Mouse (Mus musculus): ENCODE data around the gene Gm37240. TPM values are rescaled to one million over a fixed set of nuclear protein-coding genes. Genes with fewer than 3 reads are reported as not detected.

Gene Gm37240
- polyA plus RNA-seq, 1 experiment from 2014 or later: 0.82 TPM

DNA sequence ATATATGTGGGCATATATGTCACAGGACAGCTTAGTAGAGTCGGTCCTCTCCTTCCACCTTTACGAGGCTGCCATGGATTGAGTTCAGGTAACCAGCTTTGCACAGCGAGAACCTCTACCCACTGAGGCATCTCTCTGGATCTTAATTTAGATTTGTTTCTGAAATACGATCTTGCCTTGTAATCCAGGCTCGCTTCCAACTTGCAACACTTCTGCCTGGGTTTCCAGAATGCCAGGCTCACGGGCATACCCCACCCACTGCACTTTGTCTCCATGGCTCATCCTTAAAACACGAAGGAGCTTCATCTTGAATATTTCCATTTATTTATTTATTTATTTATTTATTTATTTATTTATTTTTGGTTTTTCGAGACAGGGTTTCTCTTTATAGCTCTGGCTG, 202.0 kb downstream of the Gm37240 start:
- DNase-seq (ENCODE audit: low spot score) (no peak), ATAC-seq (ENCODE audit: insufficient read depth, low FRiP score, low TSS enrichment) (no peak)
- no peak overlapping the region for H3K4me2 ChIP-seq (ENCODE audit: low read depth)
- WGBS: 94% methylated on average over 8 of the region's 8 CpGs
- H3K36me3 ChIP-seq (ENCODE audit: control insufficient read depth, insufficient read depth, low read length): no peaks in the 10 kb centered on the region
- no peak overlapping the region for H3K9ac ChIP-seq (ENCODE audit: low read length)
- H3K27me3 ChIP-seq (ENCODE audit: control insufficient read depth, insufficient read depth, low read length): no peaks in the 10 kb centered on the region
- no peaks in the 10 kb centered on the region for H3K9me3 ChIP-seq (ENCODE audit: control insufficient read depth, low read length)
- H3K4me1 ChIP-seq (ENCODE audit: control insufficient read depth, insufficient read depth, low read length): no peaks in the 10 kb centered on the region
- H3K4me3 ChIP-seq (ENCODE audit: low read depth, low read length): no peak overlapping the region
- no peak overlapping the region for H3K27ac ChIP-seq (ENCODE audit: low read depth, low read length)

GRCm38 (mm10) chr3:85683618-85684017, 203.7 kb downstream of the Gm37240 start:
- 85% methylated on average over 5 of the region's 5 CpGs for WGBS
- ATAC-seq (ENCODE audit: insufficient read depth, low FRiP score, low TSS enrichment) (no peak), DNase-seq (ENCODE audit: low spot score) (no peak)
- H3K4me3 ChIP-seq (ENCODE audit: low read depth, low read length): no peak overlapping the region
- no peak overlapping the region for H3K9ac ChIP-seq (ENCODE audit: low read length)
- H3K27ac ChIP-seq (ENCODE audit: low read depth, low read length): no peak overlapping the region
- no peaks in the 10 kb centered on the region for H3K9me3 ChIP-seq (ENCODE audit: control insufficient read depth, low read length)
- H3K27me3 ChIP-seq (ENCODE audit: control insufficient read depth, insufficient read depth, low read length): no peaks in the 10 kb centered on the region
- H3K4me2 ChIP-seq (ENCODE audit: low read depth): no peak overlapping the region
- H3K4me1 ChIP-seq (ENCODE audit: control insufficient read depth, insufficient read depth, low read length): no peaks in the 10 kb centered on the region
- no peaks in the 10 kb centered on the region for H3K36me3 ChIP-seq (ENCODE audit: control insufficient read depth, insufficient read depth, low read length)

DNA sequence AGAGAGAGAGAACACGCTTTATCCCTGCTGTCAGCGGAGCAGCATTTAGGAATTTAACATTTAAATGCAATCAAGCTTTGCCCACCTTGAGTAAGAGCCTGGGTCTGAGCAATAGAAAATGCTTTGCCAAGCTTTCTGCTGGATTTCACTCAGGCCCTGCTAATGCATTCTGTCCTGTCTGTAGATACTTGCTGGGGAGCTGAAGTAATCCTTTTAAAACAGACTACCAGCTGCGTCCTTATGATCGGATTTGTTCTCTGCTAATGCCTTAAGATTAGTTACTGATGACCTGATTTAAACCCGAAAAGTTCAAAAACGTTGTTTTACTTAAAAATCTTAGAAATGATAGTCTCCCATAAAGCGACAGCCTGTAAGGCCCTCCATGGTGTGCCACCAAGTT, 206.2 kb downstream of the Gm37240 start:
- 87% methylated on average over 7 of the region's 7 CpGs for WGBS
- Histone ChIP-seq H3K4me3 (ENCODE audit: low read depth, low read length) (no peak overlapping the region), H3K4me1 (ENCODE audit: control insufficient read depth, insufficient read depth, low read length) (no peaks in the 10 kb centered on the region), H3K4me2 (ENCODE audit: low read depth) (no peak overlapping the region), H3K27me3 (ENCODE audit: control insufficient read depth, insufficient read depth, low read length) (no peaks in the 10 kb centered on the region), H3K27ac (ENCODE audit: low read depth, low read length) (no peak overlapping the region), H3K9me3 (ENCODE audit: control insufficient read depth, low read length) (no peaks in the 10 kb centered on the region), H3K9ac (ENCODE audit: low read length) (no peak overlapping the region), H3K36me3 (ENCODE audit: control insufficient read depth, insufficient read depth, low read length) (no peaks in the 10 kb centered on the region)
- DNase-seq (ENCODE audit: low spot score) (no peak), ATAC-seq (ENCODE audit: insufficient read depth, low FRiP score, low TSS enrichment) (no peak)

DNA sequence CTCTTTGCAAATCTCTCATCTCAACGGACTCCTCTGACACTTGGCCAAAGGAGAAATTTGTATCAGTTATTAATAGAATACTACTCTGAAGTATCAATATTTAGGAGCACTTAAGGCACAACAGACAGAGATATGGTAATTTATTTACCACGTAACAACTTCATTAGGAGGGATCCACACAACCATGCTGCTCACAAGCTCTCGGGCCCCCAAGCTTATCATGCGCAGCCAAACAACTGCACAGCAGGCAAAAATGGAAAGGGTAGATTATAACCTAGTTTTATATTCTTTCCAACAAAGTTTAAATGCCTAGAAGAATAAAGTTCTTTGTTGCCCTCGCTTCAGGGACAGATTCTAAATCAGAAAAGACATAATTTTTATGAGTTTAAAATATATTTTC, 207.4 kb downstream of the Gm37240 start:
- Histone ChIP-seq H3K36me3 (ENCODE audit: control insufficient read depth, insufficient read depth, low read length) (no peaks in the 10 kb centered on the region), H3K27ac (ENCODE audit: low read depth, low read length) (no peak overlapping the region), H3K9me3 (ENCODE audit: control insufficient read depth, low read length) (no peaks in the 10 kb centered on the region), H3K27me3 (ENCODE audit: control insufficient read depth, insufficient read depth, low read length) (no peaks in the 10 kb centered on the region), H3K4me2 (ENCODE audit: low read depth) (no peak overlapping the region), H3K9ac (ENCODE audit: low read length) (no peak overlapping the region), H3K4me1 (ENCODE audit: control insufficient read depth, insufficient read depth, low read length) (no peaks in the 10 kb centered on the region), H3K4me3 (ENCODE audit: low read depth, low read length) (no peak overlapping the region)
- ATAC-seq (ENCODE audit: insufficient read depth, low FRiP score, low TSS enrichment): no peak
- 90% methylated on average over 5 of the region's 5 CpGs for WGBS
- DNase-seq (ENCODE audit: low spot score): no peak

DNA sequence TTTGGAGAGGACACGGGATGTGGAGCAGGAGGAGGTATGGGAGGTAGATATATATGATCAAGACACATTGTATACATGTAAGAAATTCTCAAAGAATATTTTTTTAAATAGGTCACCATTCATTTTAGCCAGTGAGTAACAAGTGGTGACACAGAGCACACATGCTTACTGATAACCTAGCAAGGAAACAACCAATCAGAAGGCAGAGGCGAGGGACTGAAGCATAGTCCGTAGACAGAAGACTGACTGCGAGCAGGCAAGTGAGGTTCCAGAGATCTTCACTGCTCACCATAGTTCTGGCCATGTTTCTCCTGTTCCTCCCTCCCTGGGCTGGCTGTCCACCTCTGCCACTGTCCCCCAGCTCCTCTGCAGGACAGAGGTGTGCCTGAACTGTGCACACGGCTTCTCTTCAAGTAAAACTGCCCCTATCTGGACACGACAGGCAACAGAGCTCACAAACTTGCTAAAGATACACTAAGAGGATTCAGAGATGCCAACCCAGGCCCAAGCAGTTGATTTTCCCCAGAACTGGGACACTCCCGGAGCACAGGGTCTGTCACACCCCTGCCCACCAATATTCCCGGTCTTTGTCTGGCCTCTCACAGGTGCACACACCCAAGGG, 207.9 kb downstream of the Gm37240 start:
- ATAC-seq (ENCODE audit: insufficient read depth, low FRiP score, low TSS enrichment) (no peak), DNase-seq (ENCODE audit: low spot score) (no peak)
- no peaks in the 10 kb centered on the region for H3K27me3 ChIP-seq (ENCODE audit: control insufficient read depth, insufficient read depth, low read length)
- H3K4me1 ChIP-seq (ENCODE audit: control insufficient read depth, insufficient read depth, low read length): no peaks in the 10 kb centered on the region
- no peak overlapping the region for H3K27ac ChIP-seq (ENCODE audit: low read depth, low read length)
- H3K4me2 ChIP-seq (ENCODE audit: low read depth): no peak overlapping the region
- H3K4me3 ChIP-seq (ENCODE audit: low read depth, low read length): no peak overlapping the region
- H3K9ac ChIP-seq (ENCODE audit: low read length): no peak overlapping the region
- H3K36me3 ChIP-seq (ENCODE audit: control insufficient read depth, insufficient read depth, low read length): no peaks in the 10 kb centered on the region
- H3K9me3 ChIP-seq (ENCODE audit: control insufficient read depth, low read length): no peaks in the 10 kb centered on the region
- WGBS: 89% methylated on average over 8 of the region's 8 CpGs

DNA sequence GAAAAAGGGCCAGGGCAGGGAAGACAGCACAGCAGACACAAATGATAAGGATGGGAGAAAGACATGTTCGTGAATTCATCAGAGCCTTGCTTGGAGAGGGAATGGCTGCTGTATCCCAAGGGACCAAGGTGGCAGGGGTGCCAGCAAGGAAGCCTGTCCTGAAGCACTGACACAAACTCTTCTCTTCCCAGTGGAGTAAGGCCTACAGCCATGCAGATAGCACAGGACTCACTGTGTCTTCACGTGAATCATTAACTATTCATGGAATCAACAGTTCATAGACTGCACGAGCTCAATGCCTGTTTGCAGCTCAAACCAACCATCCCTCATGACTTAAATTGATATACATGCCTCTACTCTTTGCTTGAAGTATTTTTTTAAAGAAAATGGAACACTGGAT, 209.4 kb downstream of the Gm37240 start:
- 73% methylated on average over 3 of the region's 3 CpGs for WGBS
- no peak overlapping the region for H3K4me3 ChIP-seq (ENCODE audit: low read depth, low read length)

GRCm38 (mm10) chr3:85677133-85677532, 210.2 kb downstream of the Gm37240 start:
- no peak overlapping the region for H3K4me3 ChIP-seq (ENCODE audit: low read depth, low read length)
- no peaks in the 10 kb centered on the region for H3K4me1 ChIP-seq (ENCODE audit: control insufficient read depth, insufficient read depth, low read length)
- H3K27ac ChIP-seq (ENCODE audit: low read depth, low read length): no peak overlapping the region
- no peaks in the 10 kb centered on the region for H3K9me3 ChIP-seq (ENCODE audit: control insufficient read depth, low read length)
- no peak for ATAC-seq (ENCODE audit: insufficient read depth, low FRiP score, low TSS enrichment)
- H3K4me2 ChIP-seq (ENCODE audit: low read depth): no peak overlapping the region
- DNase-seq (ENCODE audit: low spot score): no peak
- 88% methylated on average over 8 of the region's 8 CpGs for WGBS
- H3K9ac ChIP-seq (ENCODE audit: low read length): no peak overlapping the region
- H3K27me3 ChIP-seq (ENCODE audit: control insufficient read depth, insufficient read depth, low read length): no peaks in the 10 kb centered on the region
- no peaks in the 10 kb centered on the region for H3K36me3 ChIP-seq (ENCODE audit: control insufficient read depth, insufficient read depth, low read length)

More for the DNA sequence above, 209.4 kb downstream of the Gm37240 start:
- no peaks in the 10 kb centered on the region for H3K9me3 ChIP-seq (ENCODE audit: control insufficient read depth, low read length)
- no peak overlapping the region for H3K27ac ChIP-seq (ENCODE audit: low read depth, low read length)
- no peak overlapping the region for H3K9ac ChIP-seq (ENCODE audit: low read length)
- H3K4me1 ChIP-seq (ENCODE audit: control insufficient read depth, insufficient read depth, low read length): no peaks in the 10 kb centered on the region
- H3K27me3 ChIP-seq (ENCODE audit: control insufficient read depth, insufficient read depth, low read length): no peaks in the 10 kb centered on the region
- no peak overlapping the region for H3K4me2 ChIP-seq (ENCODE audit: low read depth)
- no peaks in the 10 kb centered on the region for H3K36me3 ChIP-seq (ENCODE audit: control insufficient read depth, insufficient read depth, low read length)
- DNase-seq (ENCODE audit: low spot score) (no peak), ATAC-seq (ENCODE audit: insufficient read depth, low FRiP score, low TSS enrichment) (no peak)

GRCm38 (mm10) chr3:85669844-85670243, 217.5 kb downstream of the Gm37240 start:
- no peaks in the 10 kb centered on the region for H3K4me1 ChIP-seq (ENCODE audit: control insufficient read depth, insufficient read depth, low read length)
- no peak for ATAC-seq (ENCODE audit: insufficient read depth, low FRiP score, low TSS enrichment)
- H3K9me3 ChIP-seq (ENCODE audit: control insufficient read depth, low read length): no peaks in the 10 kb centered on the region
- no peak overlapping the region for H3K4me2 ChIP-seq (ENCODE audit: low read depth)
- WGBS: 89% methylated on average over 6 of the region's 6 CpGs
- H3K27me3 ChIP-seq (ENCODE audit: control insufficient read depth, insufficient read depth, low read length): no peaks in the 10 kb centered on the region
- H3K4me3 ChIP-seq (ENCODE audit: low read depth, low read length): no peak overlapping the region
- no peaks in the 10 kb centered on the region for H3K36me3 ChIP-seq (ENCODE audit: control insufficient read depth, insufficient read depth, low read length)
- DNase-seq (ENCODE audit: low spot score): no peak
- H3K9ac ChIP-seq (ENCODE audit: low read length): no peak overlapping the region
- no peak overlapping the region for H3K27ac ChIP-seq (ENCODE audit: low read depth, low read length)

GRCm38 (mm10) chr3:85667683-85668082, 219.6 kb downstream of the Gm37240 start:
- no peaks in the 10 kb centered on the region for H3K4me1 ChIP-seq (ENCODE audit: control insufficient read depth, insufficient read depth, low read length)
- H3K9me3 ChIP-seq (ENCODE audit: control insufficient read depth, low read length): no peaks in the 10 kb centered on the region
- H3K4me3 ChIP-seq (ENCODE audit: low read depth, low read length): no peak overlapping the region
- H3K27me3 ChIP-seq (ENCODE audit: control insufficient read depth, insufficient read depth, low read length): no peaks in the 10 kb centered on the region
- no peak for ATAC-seq (ENCODE audit: insufficient read depth, low FRiP score, low TSS enrichment)
- no peak overlapping the region for H3K4me2 ChIP-seq (ENCODE audit: low read depth)
- WGBS: 92% methylated on average over 6 of the region's 6 CpGs
- H3K36me3 ChIP-seq (ENCODE audit: control insufficient read depth, insufficient read depth, low read length): no peaks in the 10 kb centered on the region
- H3K27ac ChIP-seq (ENCODE audit: low read depth, low read length): no peak overlapping the region
- no peak overlapping the region for H3K9ac ChIP-seq (ENCODE audit: low read length)
- no peak for DNase-seq (ENCODE audit: low spot score)

All from neural tube, embryonic 11.5 days (tissue).